Mouse (Mus musculus): ENCODE measurements around the gene Hbb-bs.
"Not testable (repeated sequence)": the region's sequence is repeated elsewhere in the genome, so short reads cannot be mapped to it uniquely, and the experiment has no call there.

Hbb-bs gene

GRCm38 (mm10) chr7:103810746-103811145, 17.1 kb downstream of the Hbb-bs start:
- DNase-seq: no peak

GRCm38 (mm10) chr7:103810296-103810695, 17.6 kb downstream of the Hbb-bs start:
- no peak for DNase-seq

- no peak for DNase-seq
Measured at GRCm38 (mm10) chr7:103809801-103810155, 18.1 kb downstream of the Hbb-bs start.

- DNase-seq: no peak
Measured at GRCm38 (mm10) chr7:103808971-103809800, 18.7 kb downstream of the Hbb-bs start.

- DNase-seq: not testable (repeated sequence)
Measured at GRCm38 (mm10) chr7:103808120-103808519, 19.8 kb downstream of the Hbb-bs start.

GRCm38 (mm10) chr7:103806856-103807255, 21.0 kb downstream of the Hbb-bs start:
- peak in 1 of 2 experiments; percentile 1 for DNase-seq

GRCm38 (mm10) chr7:103792669-103793388, 35.1 kb downstream of the Hbb-bs start:
- no peak for DNase-seq

GRCm38 (mm10) chr7:103791721-103792120, 36.2 kb downstream of the Hbb-bs start, which contains the start of gene Olfr67:
Gene Olfr67, minus strand, starts transcription at chr7:103791821.
- no peak for DNase-seq

- no peak for DNase-seq
Measured at GRCm38 (mm10) chr7:103779598-103779997, 48.3 kb downstream of the Hbb-bs start, which contains the start of gene Olfr68. Gene Olfr68, minus strand, starts transcription at chr7:103779698.

GRCm38 (mm10) chr7:103777652-103778051, 50.2 kb downstream of the Hbb-bs start:
- DNase-seq: not testable (repeated sequence)

Data from kidney, postnatal 25 days (tissue).